Mouse (Mus musculus): ENCODE measurements around the gene Ephb3. TPM values are rescaled to one million over a fixed set of nuclear protein-coding genes. Genes with fewer than 3 reads are reported as not detected.

The Ephb3 gene
- polyA plus RNA-seq, 1 experiment from 2014 or later = 6.6 TPM

GRCm38 (mm10) chr16:21256514-21257305 lies 52.2 kb downstream of the Ephb3 start:
- H3K4me1 ChIP-seq (replicated peaks; ENCODE audit: control insufficient read depth, insufficient read depth, low read length) = no peaks in the 10 kb centered on the region; the same call in 1 of the 2 replicates
- H3K4me3 ChIP-seq (ENCODE audit: low read depth, low read length) = no peak overlapping the region
- no peak for ATAC-seq (replicated peaks; ENCODE audit: low FRiP score)
- no peak overlapping the region for H3K27ac ChIP-seq (ENCODE audit: low read depth, low read length)
- H3K36me3 ChIP-seq (ENCODE audit: control insufficient read depth, insufficient read depth, low read length) = no peaks in the 10 kb centered on the region
- no peaks in the 10 kb centered on the region for H3K9me3 ChIP-seq (ENCODE audit: control insufficient read depth, low read length)
- no peak overlapping the region for H3K4me2 ChIP-seq
- no peak overlapping the region for H3K9ac ChIP-seq (ENCODE audit: low read depth, low read length)
- no peak for DNase-seq (ENCODE audit: low spot score)
- H3K27me3 ChIP-seq (replicated peaks; ENCODE audit: control insufficient read depth, insufficient read depth, low read length) = peaks cover 5% of the 10 kb centered on the region; the same call in 1 of the 2 replicates
- 75% methylated on average over 12 of the region's 12 CpGs for WGBS

- Histone ChIP-seq H3K9ac (ENCODE audit: low read depth, low read length) (no peak overlapping the region), H3K4me1 (replicated peaks; ENCODE audit: control insufficient read depth, insufficient read depth, low read length) (no peaks in the 10 kb centered on the region), H3K27ac (ENCODE audit: low read depth, low read length) (no peak overlapping the region), H3K36me3 (ENCODE audit: control insufficient read depth, insufficient read depth, low read length) (no peaks in the 10 kb centered on the region), H3K27me3 (replicated peaks; ENCODE audit: control insufficient read depth, insufficient read depth, low read length) (no peaks in the 10 kb centered on the region), H3K9me3 (ENCODE audit: control insufficient read depth, low read length) (no peaks in the 10 kb centered on the region), H3K4me3 (ENCODE audit: low read depth, low read length) (no peak overlapping the region), H3K4me2 (no peak overlapping the region)
- ATAC-seq (replicated peaks; ENCODE audit: low FRiP score) = no peak
- DNase-seq (ENCODE audit: low spot score) = no peak
- 83% methylated on average over 7 of the region's 7 CpGs for WGBS
Measured at GRCm38 (mm10) chr16:21265417-21265816, 60.9 kb downstream of the Ephb3 start.

GRCm38 (mm10) chr16:21269775-21270174 lies 65.2 kb downstream of the Ephb3 start:
- no peak overlapping the region for H3K4me2 ChIP-seq
- no peaks in the 10 kb centered on the region for H3K9me3 ChIP-seq (ENCODE audit: control insufficient read depth, low read length)
- H3K4me3 ChIP-seq (ENCODE audit: low read depth, low read length) = no peak overlapping the region
- WGBS = 60% methylated on average over 8 of the region's 8 CpGs
- DNase-seq (ENCODE audit: low spot score) (no peak), ATAC-seq (replicated peaks; ENCODE audit: low FRiP score) (no peak)
- H3K27me3 ChIP-seq (replicated peaks; ENCODE audit: control insufficient read depth, insufficient read depth, low read length) = no peaks in the 10 kb centered on the region; the same call in 1 of the 2 replicates
- H3K36me3 ChIP-seq (ENCODE audit: control insufficient read depth, insufficient read depth, low read length) = no peaks in the 10 kb centered on the region
- no peak overlapping the region for H3K9ac ChIP-seq (ENCODE audit: low read depth, low read length)
- H3K4me1 ChIP-seq (replicated peaks; ENCODE audit: control insufficient read depth, insufficient read depth, low read length) = peaks cover 2% of the 10 kb centered on the region; the same call in 1 of the 2 replicates
- no peak overlapping the region for H3K27ac ChIP-seq (ENCODE audit: low read depth, low read length)

- Histone ChIP-seq H3K27ac (ENCODE audit: low read depth, low read length) (no peak overlapping the region), H3K9me3 (ENCODE audit: control insufficient read depth, low read length) (no peaks in the 10 kb centered on the region), H3K36me3 (ENCODE audit: control insufficient read depth, insufficient read depth, low read length) (no peaks in the 10 kb centered on the region), H3K4me3 (ENCODE audit: low read depth, low read length) (no peak overlapping the region), H3K4me1 (replicated peaks; ENCODE audit: control insufficient read depth, insufficient read depth, low read length) (peaks cover 2% of the 10 kb centered on the region; the same call in 1 of the 2 replicates), H3K9ac (ENCODE audit: low read depth, low read length) (no peak overlapping the region), H3K27me3 (replicated peaks; ENCODE audit: control insufficient read depth, insufficient read depth, low read length) (no peaks in the 10 kb centered on the region; the same call in 1 of the 2 replicates), H3K4me2 (no peak overlapping the region)
- ATAC-seq (replicated peaks; ENCODE audit: low FRiP score) (no peak), DNase-seq (ENCODE audit: low spot score) (no peak)
- 54% methylated on average over 6 of the region's 6 CpGs for WGBS
Measured at GRCm38 (mm10) chr16:21271773-21272247, 67.3 kb downstream of the Ephb3 start.

GRCm38 (mm10) chr16:21272748-21273147 lies 68.2 kb downstream of the Ephb3 start:
- H3K27ac ChIP-seq (ENCODE audit: low read depth, low read length) = no peak overlapping the region
- ATAC-seq (replicated peaks; ENCODE audit: low FRiP score) = no peak
- WGBS = 52% methylated on average over 4 of the region's 4 CpGs
- no peaks in the 10 kb centered on the region; the same call in 1 of the 2 replicates for H3K27me3 ChIP-seq (replicated peaks; ENCODE audit: control insufficient read depth, insufficient read depth, low read length)
- DNase-seq (ENCODE audit: low spot score) = no peak
- no peak overlapping the region for H3K9ac ChIP-seq (ENCODE audit: low read depth, low read length)
- no peaks in the 10 kb centered on the region for H3K36me3 ChIP-seq (ENCODE audit: control insufficient read depth, insufficient read depth, low read length)
- no peak overlapping the region for H3K4me3 ChIP-seq (ENCODE audit: low read depth, low read length)
- peaks cover 2% of the 10 kb centered on the region; the same call in 1 of the 2 replicates for H3K4me1 ChIP-seq (replicated peaks; ENCODE audit: control insufficient read depth, insufficient read depth, low read length)
- H3K4me2 ChIP-seq = no peak overlapping the region
- H3K9me3 ChIP-seq (ENCODE audit: control insufficient read depth, low read length) = no peaks in the 10 kb centered on the region

Small RNA genes within 50 kb of the gene (microRNA-seq; reads per million reads assigned to microRNA genes)
- not detected for gene Mir7680 (ENCODE audit: borderline number of aligned reads)

Other genes with a start within 250 kb of the Ephb3 start
- not detected in 2 replicates for gene Teddm3, start 50.8 kb upstream of the Ephb3 start, polyA plus RNA-seq (2014; fragmentation: Nextera tagmentation; extraction: Ambion mirVana)
- 13.0 and 15.9 TPM in 2 replicates for gene Vps8, start 218.4 kb downstream of the Ephb3 start, polyA plus RNA-seq (2014; fragmentation: Nextera tagmentation; extraction: Ambion mirVana)